8 mouse cellular contexts compared by ENCODE assay signal in genomic region chr7:119720947-119721310, GRCm38 (mm10). TPM values are rescaled to one million over a fixed set of nuclear protein-coding genes. Genes with fewer than 3 reads are reported as not detected.
DNase-seq lines count a peak whose midpoint lies in the region; ATAC-seq and TF ChIP-seq lines count a peak whose summit lies in the region.

No protein-coding gene starts in this region.

- ATAC-seq in forebrain, embryonic 16.5 days = peak; percentile 53
- peak; percentile 16; the same call in 1 of the 2 replicates for ATAC-seq in liver, postnatal 0 days
- ATAC-seq in stomach, postnatal 0 days (ENCODE audit: low FRiP score, low TSS enrichment) = 0 out of 2 replicates have a peak, but pooled peaks have one; percentile 31

- peaks cover 22% of the 10 kb centered on the region for H3K36me3 ChIP-seq in forebrain, embryonic 16.5 days (ENCODE audit: control insufficient read depth, insufficient read depth)
- peaks cover 21% of the 10 kb centered on the region for H3K36me3 ChIP-seq in liver, postnatal 0 days (replicated peaks; ENCODE audit: insufficient read depth, low read length)
- peaks cover 12% of the 10 kb centered on the region for H3K36me3 ChIP-seq in stomach, postnatal 0 days (ENCODE audit: control insufficient read depth, insufficient read depth, low read length)

- H3K27ac ChIP-seq in bone marrow macrophage, adult 2 months (ENCODE audit: insufficient read depth, low read depth, low read length) = no peak overlapping the region
- H3K27ac ChIP-seq in forebrain, embryonic 16.5 days (ENCODE audit: low read length) = peak overlapping the region; percentile 52
- H3K27ac ChIP-seq in liver, postnatal 0 days (ENCODE audit: low read depth) = peak overlapping the region; percentile 69; the same call in 1 of the 2 replicates
- H3K27ac ChIP-seq in stomach, postnatal 0 days (replicated peaks) = peak overlapping the region; percentile 75

- no peaks in the 10 kb centered on the region for H3K9me3 ChIP-seq in forebrain, embryonic 16.5 days (ENCODE audit: control insufficient read depth, low read length)
- no peaks in the 10 kb centered on the region for H3K9me3 ChIP-seq in liver, postnatal 0 days (ENCODE audit: low read length)
- no peaks in the 10 kb centered on the region for H3K9me3 ChIP-seq in stomach, postnatal 0 days (ENCODE audit: control insufficient read depth, low read length)

- 13% methylated on average over 8 of the region's 8 CpGs for WGBS in forebrain, embryonic 16.5 days
- WGBS in liver, postnatal 0 days (ENCODE audit: insufficient replicate concordance) = 13% methylated on average over 8 of the region's 8 CpGs
- WGBS in stomach, postnatal 0 days = 13% methylated on average over 8 of the region's 8 CpGs

- peak overlapping the region; percentile 86 for H3K9ac ChIP-seq in forebrain, embryonic 16.5 days (replicated peaks; ENCODE audit: low read depth, low read length)
- H3K9ac ChIP-seq in liver, postnatal 0 days (replicated peaks) = peak overlapping the region; percentile 85; the same call in 1 of the 2 replicates
- peak overlapping the region; percentile 86 for H3K9ac ChIP-seq in stomach, postnatal 0 days (ENCODE audit: low read length)

- H3K4me2 ChIP-seq in forebrain, embryonic 16.5 days (ENCODE audit: low read length) = peak overlapping the region; percentile 77
- H3K4me2 ChIP-seq in liver, postnatal 0 days (ENCODE audit: low read depth, low read length) = peak overlapping the region; percentile 95
- peak overlapping the region; percentile 86 for H3K4me2 ChIP-seq in stomach, postnatal 0 days (replicated peaks; ENCODE audit: low read depth)

- no peak for TF ChIP-seq EP300 in liver, postnatal 0 days (IDR thresholded peaks at IDR 0.05; ENCODE audit: low read depth)
- TF ChIP-seq EP300 in stomach, postnatal 0 days (optimal IDR thresholded peaks at IDR 0.05) = no peak

- H3K4me3 ChIP-seq in bone marrow macrophage, adult 2 months (ENCODE audit: insufficient read depth, low read length) = peak overlapping the region; percentile 84
- peak overlapping the region; percentile 98 for H3K4me3 ChIP-seq in forebrain, embryonic 16.5 days (replicated peaks; ENCODE audit: low read length)
- peak overlapping the region; percentile 94 for H3K4me3 ChIP-seq in liver, postnatal 0 days (ENCODE audit: low read depth, low read length)
- H3K4me3 ChIP-seq in stomach, postnatal 0 days (ENCODE audit: low read depth, low read length) = peak overlapping the region; percentile 96

- TF ChIP-seq POLR2A in bone marrow macrophage, adult 2 months (IDR thresholded peaks at IDR 0.05; ENCODE audit: borderline replicate concordance, low read depth, low read length) = no peak

- H3K27me3 ChIP-seq in forebrain, embryonic 16.5 days (replicated peaks; ENCODE audit: control insufficient read depth, insufficient read depth, low read length) = no peaks in the 10 kb centered on the region
- H3K27me3 ChIP-seq in liver, postnatal 0 days (ENCODE audit: insufficient read depth, low read length) = no peaks in the 10 kb centered on the region
- H3K27me3 ChIP-seq in stomach, postnatal 0 days (ENCODE audit: control insufficient read depth, insufficient read depth, low read length) = no peaks in the 10 kb centered on the region

- peak; percentile 15 for DNase-seq in kidney, postnatal 10 days
- no peak for DNase-seq in kidney, postnatal 25 days
- DNase-seq in liver, postnatal 0 days = no peak
- DNase-seq in stomach, postnatal 0 days (ENCODE audit: low spot score) = no peak
- no peak for DNase-seq in adrenal gland, postnatal 25 days
- DNase-seq in Muller cell, postnatal 12 days (ENCODE audit: inconsistent ontology term) = no peak

- peaks cover 3% of the 10 kb centered on the region for H3K4me1 ChIP-seq in bone marrow macrophage, adult 2 months (ENCODE audit: control insufficient read depth, insufficient read depth, low read length)
- H3K4me1 ChIP-seq in forebrain, embryonic 16.5 days (replicated peaks; ENCODE audit: control insufficient read depth, insufficient read depth, low read length) = peaks cover 5% of the 10 kb centered on the region
- peaks cover 6% of the 10 kb centered on the region for H3K4me1 ChIP-seq in liver, postnatal 0 days (ENCODE audit: insufficient read depth)
- no peaks in the 10 kb centered on the region for H3K4me1 ChIP-seq in stomach, postnatal 0 days (replicated peaks; ENCODE audit: control insufficient read depth, insufficient read depth)

- no peak for TF ChIP-seq CTCF in bone marrow macrophage, adult 2 months (IDR thresholded peaks at IDR 0.05; ENCODE audit: low read depth, low read length)
- TF ChIP-seq CTCF in liver, postnatal 0 days (IDR thresholded peaks at IDR 0.05; ENCODE audit: low read depth) = no peak
- no peak for TF ChIP-seq CTCF in stomach, postnatal 0 days (IDR thresholded peaks at IDR 0.05; ENCODE audit: low read depth)

RNA-seq across cellular contexts. Expression of gene Thumpd1, which starts 0.3 kb away (rescaled TPM):
- 22.0 and 24.1 TPM in 2 replicates for polyA plus RNA-seq in bone marrow macrophage, adult 2 months (2012; ENCODE audit: insufficient read depth, insufficient read length, missing spikeins)
- 96.6 and 103 TPM in 2 replicates for polyA plus RNA-seq in forebrain, embryonic 16.5 days (2015; fragmentation: Nextera tagmentation; extraction: Ambion mirVana)
- polyA plus RNA-seq in liver, postnatal 0 days (2015; fragmentation: Nextera tagmentation; extraction: Ambion mirVana) = 18.2 and 19.3 TPM in 2 replicates
- polyA plus RNA-seq in stomach, postnatal 0 days (2015; fragmentation: Nextera tagmentation; extraction: Ambion mirVana) = 34.2 and 34.4 TPM in 2 replicates
- 31.1 and 35.9 TPM in 2 replicates for total RNA-seq in adrenal gland, postnatal 25 days (2021)

RNA-seq across cellular contexts. Expression of gene Acsm4, which starts 31.1 kb away (rescaled TPM):
- not detected in 2 replicates for polyA plus RNA-seq in bone marrow macrophage, adult 2 months (2012; ENCODE audit: insufficient read depth, insufficient read length, missing spikeins)
- polyA plus RNA-seq in forebrain, embryonic 16.5 days (2015; fragmentation: Nextera tagmentation; extraction: Ambion mirVana) = 0.09 TPM in 1 of 2 replicates, not detected in the other
- not detected in 2 replicates for polyA plus RNA-seq in liver, postnatal 0 days (2015; fragmentation: Nextera tagmentation; extraction: Ambion mirVana)
- not detected in 2 replicates for polyA plus RNA-seq in stomach, postnatal 0 days (2015; fragmentation: Nextera tagmentation; extraction: Ambion mirVana)
- total RNA-seq in adrenal gland, postnatal 25 days (2021) = not detected in 2 replicates

RNA-seq across cellular contexts. Expression of gene Acsm3, which starts 39.8 kb away (rescaled TPM):
- not detected in 2 replicates for polyA plus RNA-seq in bone marrow macrophage, adult 2 months (2012; ENCODE audit: insufficient read depth, insufficient read length, missing spikeins)
- not detected in 2 replicates for polyA plus RNA-seq in forebrain, embryonic 16.5 days (2015; fragmentation: Nextera tagmentation; extraction: Ambion mirVana)
- 21.7 and 23.3 TPM in 2 replicates for polyA plus RNA-seq in liver, postnatal 0 days (2015; fragmentation: Nextera tagmentation; extraction: Ambion mirVana)
- polyA plus RNA-seq in stomach, postnatal 0 days (2015; fragmentation: Nextera tagmentation; extraction: Ambion mirVana) = 9.7 and 10.5 TPM in 2 replicates
- total RNA-seq in adrenal gland, postnatal 25 days (2021) = 38.2 and 46.5 TPM in 2 replicates
